Mouse (Mus musculus) ES-Bruce4 (cell line): Measurements from ENCODE around the gene Slamf6.

Experiments
- CTCF ChIP-seq: IDR thresholded peaks from one replicate; pipeline ENCODE4 v1.8.1; 2011; ENCODE audit warnings: low read depth, low read length
- EP300 ChIP-seq: IDR thresholded peaks from 2 replicates; pipeline ENCODE4 v1.6.1; 2011; ENCODE audit warnings: low read depth, low read length; ENCODE audit not compliant: insufficient read depth
- POLR2A ChIP-seq: IDR thresholded peaks from one replicate; pipeline ENCODE4 v1.8.1; 2011; ENCODE audit warnings: low read length; ENCODE audit not compliant: insufficient read depth

GRCm38 (mm10) chr1:171938952-171939948, 21.9 kb downstream of the Slamf6 start:
- TF ChIP-seq CTCF, result no peak
- TF ChIP-seq POLR2A, result no peak
- TF ChIP-seq EP300, result no peak
